Mouse (Mus musculus) gonadal fat pad, adult 2 months (tissue): ENCODE measurements around the gene Tmem50b. TPM values are rescaled to one million over a fixed set of nuclear protein-coding genes. Genes with fewer than 3 reads are reported as not detected.
"Not testable (repeated sequence)": the region's sequence is repeated elsewhere in the genome, so short reads cannot be mapped to it uniquely, and the experiment has no call there.

Experiments
- DNase-seq: peaks from one replicate; pipeline ENCODE4 v3.0.0-alpha.2; 2012; ENCODE audit warnings: low read depth
- polyA plus RNA-seq: library from polyadenylated mRNA; depleted of rRNA; stranded (reverse); fragments of >200 nt; gene quantifications from 2 replicates; pipeline ENCODE4 v1.2.3, GENCODE M21; 2012; rRNA removed

Gene Tmem50b
- polyA plus RNA-seq, result 81.1 and 81.7 TPM in 2 replicates

GRCm38 (mm10) chr16:91597672-91598010 lies at the start of gene Tmem50b:
Gene Tmem50b (minus strand): TSS chr16:91597800.
- no peak for DNase-seq

GRCm38 (mm10) chr16:91646681-91647419 lies 49.2 kb upstream of the Tmem50b start, which contains the start of gene Gart:
Gene Gart (minus strand): TSS chr16:91646952.
- DNase-seq, result no peak

GRCm38 (mm10) chr16:91645995-91646602 lies 48.5 kb upstream of the Tmem50b start:
- no peak for DNase-seq

- not testable (repeated sequence) for DNase-seq
These were observed 47.8 kb upstream of the Tmem50b start for GRCm38 (mm10) chr16:91645420-91645819.

- DNase-seq, result no peak
These were observed 47.3 kb upstream of the Tmem50b start for GRCm38 (mm10) chr16:91644901-91645300.

DNA sequence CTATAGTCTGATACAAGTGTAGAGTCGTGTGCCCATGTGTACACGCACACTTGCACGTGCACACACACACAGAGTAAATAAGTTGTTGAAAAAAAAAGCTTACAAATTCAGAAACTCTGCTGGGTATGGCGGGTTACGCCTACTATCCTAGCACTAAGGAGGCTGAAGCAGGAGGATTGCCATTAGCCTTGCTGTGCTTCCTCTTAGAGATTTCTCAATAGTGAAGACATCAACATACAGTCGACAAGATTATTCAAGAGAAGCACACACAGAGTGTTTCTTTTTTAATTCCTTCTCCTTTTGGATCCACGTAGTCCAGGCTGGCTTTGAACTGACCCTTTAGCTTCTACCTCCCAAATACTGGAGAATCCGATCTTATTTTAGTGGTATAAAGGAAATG lies 42.6 kb upstream of the Tmem50b start:
- DNase-seq, result no peak

GRCm38 (mm10) chr16:91639636-91640035 lies 42.0 kb upstream of the Tmem50b start:
- DNase-seq, result no peak

DNA sequence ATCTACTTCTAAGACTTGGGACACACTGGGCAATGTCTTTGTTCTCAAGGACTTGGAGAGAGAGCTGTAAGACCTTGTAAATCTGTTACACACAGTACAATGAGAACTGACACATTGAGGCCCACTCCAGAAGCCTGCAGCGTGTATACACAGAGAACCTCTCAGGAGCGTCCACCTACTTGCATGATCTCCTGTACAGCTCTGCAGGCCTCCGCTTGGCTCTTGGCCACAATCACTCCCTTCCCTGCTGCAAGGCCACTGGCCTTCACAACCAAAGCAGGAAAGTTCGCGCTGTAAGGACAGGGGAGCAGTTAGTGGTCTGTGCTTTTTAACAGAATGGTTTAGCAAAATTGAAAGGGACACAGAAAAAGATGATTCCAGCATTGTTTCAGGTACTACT lies 41.6 kb upstream of the Tmem50b start:
- no peak for DNase-seq

DNA sequence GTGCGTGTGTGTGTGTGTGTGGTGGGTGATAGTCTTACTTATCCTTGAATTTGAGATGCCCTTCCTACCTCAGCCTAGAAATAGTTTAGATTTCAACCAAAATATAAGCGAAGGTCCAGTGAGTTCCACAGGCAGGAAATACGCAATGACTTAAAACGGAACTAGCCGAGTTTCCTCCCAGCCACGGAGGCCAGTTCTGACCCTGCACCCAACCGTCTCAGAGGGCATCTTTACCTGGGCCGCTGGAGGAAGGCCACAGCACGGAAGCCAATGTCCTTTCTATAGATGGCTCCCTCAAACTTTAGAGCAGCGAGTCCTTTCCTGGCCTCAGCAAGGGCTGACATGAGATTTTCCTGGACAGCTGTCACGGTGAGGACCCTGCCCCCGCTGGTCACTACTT lies 36.0 kb upstream of the Tmem50b start:
- DNase-seq, result no peak

GRCm38 (mm10) chr16:91632940-91633339 lies 35.3 kb upstream of the Tmem50b start:
- DNase-seq, result no peak

- no peak for DNase-seq
These were observed 34.8 kb upstream of the Tmem50b start for GRCm38 (mm10) chr16:91632439-91632838.

DNA sequence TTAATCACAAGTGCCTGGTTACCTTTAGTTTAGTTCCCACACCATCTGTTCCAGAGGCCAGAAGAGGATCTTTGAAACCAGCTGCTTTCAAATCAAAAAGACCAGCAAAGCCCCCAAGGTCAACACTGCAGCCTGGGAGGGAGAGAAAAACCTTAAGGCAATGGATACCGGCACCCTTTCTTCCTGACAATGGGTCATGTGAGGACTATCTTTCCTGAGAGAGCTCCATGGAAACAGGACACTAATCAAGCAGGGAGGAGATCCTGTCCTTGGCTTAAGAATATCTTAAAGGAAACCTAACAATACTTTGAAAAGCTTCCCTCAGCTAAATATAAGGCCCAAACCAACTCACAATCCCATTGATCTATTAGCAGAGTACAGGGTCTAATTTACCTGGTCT lies 33.0 kb upstream of the Tmem50b start:
- no peak for DNase-seq

- DNase-seq, result no peak
These were observed 32.1 kb upstream of the Tmem50b start for GRCm38 (mm10) chr16:91629749-91630148.

GRCm38 (mm10) chr16:91628673-91629072 lies 31.1 kb upstream of the Tmem50b start:
- no peak for DNase-seq

GRCm38 (mm10) chr16:91627831-91628230 lies 30.2 kb upstream of the Tmem50b start:
- DNase-seq, result no peak

DNA sequence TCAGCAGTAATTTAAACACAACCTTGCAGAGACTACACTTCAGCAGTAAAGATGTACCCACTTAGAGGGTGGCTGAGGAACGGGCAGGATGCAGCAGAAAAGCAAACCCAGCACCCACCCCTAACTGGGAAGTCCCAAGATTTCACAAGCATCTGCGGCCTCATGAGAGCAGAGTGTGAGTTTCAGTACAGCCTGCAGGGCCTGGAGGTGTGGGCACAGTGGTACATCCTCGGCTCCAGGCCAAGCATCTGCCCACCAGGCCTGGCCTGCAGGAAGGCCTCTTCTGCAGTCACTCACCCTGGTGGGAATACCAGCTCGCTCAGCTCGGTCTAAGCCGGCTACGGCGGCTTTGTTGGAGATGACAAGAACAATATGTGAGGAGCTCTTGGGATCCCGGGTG lies 25.5 kb upstream of the Tmem50b start:
- DNase-seq, result no peak

GRCm38 (mm10) chr16:91620991-91621390 lies 23.4 kb upstream of the Tmem50b start:
- DNase-seq, result no peak

DNA sequence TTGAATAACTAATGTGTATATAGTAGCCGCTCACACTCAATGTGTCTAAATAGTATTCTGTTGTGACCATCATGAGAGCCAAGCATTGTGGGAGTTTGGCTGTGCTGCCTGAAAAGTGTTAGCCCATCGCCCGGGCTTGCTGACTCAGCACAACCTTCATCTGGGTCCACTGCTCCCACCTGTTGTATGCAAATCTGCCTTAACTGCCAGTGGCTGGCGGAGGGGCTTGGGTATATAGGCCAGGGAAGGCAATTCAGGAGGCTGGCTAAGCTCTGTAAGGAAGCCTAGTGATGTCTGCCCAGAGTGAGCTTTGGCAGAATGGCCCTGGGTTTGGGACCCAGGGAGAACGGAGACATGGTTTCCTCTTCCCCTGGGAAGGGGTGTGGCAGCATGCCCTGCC lies 22.6 kb upstream of the Tmem50b start:
- DNase-seq, result no peak

DNA sequence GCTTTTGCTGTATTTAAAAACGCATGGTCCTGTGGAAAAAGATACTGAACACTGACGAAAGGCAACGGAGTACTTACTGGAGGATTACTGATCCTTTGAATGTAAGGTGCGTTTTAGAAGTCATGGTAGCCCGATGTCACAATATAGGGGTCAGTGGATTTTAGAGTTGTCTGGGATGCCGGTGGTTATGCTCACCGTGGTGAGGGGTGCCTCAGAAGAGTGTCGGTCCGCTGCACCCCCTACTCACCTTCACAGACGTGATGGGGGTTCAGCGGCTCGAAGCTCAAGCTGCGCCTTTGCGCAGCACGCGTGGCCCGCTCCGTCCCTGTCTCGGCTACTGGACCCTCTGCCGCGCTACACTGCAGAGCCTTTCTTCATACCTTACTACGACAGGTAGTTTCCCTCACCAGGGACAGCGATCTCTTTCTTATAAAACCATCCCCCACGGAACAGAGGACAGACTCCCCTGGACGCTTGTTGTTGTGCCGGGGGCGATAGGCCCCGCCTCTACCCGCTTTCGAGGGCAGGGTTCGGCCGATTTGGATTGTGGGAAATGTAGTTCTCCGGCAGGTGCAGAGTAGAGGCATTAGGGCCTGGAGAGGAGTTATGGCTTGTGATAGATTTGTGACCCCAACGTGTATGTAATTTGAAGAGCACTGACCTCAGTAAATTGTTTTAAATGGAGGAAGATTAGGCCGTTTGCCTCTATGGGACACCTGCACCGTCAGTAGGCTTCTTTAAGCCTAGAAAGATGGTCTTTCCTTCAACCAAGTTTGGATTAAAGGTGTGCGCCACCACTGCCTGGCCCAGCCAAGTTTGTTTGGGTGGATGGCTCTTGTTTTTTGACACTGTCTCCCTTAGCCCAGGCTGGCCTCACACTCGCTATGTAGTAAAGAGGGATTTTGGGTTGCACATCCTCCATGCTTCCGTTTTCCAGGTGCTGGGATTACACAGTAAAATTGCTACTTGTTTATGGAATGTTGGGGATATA lies 21.2 kb upstream of the Tmem50b start, which contains the start of gene Dnajc28:
TSS of gene Dnajc28 (minus strand) at position 516 of the 991 bp plus-strand sequence.
- DNase-seq, result no peak

DNA sequence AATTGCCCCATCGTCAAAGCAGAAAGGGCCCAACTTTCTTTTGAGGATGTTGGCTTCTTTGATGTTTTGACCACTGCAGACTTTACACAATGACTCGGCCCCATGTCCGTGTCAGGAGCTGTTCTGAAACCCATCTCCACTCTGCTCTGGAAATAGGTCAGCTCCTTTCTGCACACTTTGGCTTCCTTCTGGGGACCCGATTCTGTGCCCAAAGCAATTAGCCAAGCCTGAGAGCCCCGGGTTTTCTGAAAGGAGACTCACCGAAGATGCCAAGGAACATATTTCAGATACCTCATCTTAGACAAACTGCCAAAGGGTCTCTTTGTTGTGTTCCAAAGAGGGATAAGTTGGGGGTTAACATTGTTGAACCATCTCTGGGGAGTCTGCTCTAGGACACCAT lies 17.0 kb upstream of the Tmem50b start:
- DNase-seq, result no peak

DNA sequence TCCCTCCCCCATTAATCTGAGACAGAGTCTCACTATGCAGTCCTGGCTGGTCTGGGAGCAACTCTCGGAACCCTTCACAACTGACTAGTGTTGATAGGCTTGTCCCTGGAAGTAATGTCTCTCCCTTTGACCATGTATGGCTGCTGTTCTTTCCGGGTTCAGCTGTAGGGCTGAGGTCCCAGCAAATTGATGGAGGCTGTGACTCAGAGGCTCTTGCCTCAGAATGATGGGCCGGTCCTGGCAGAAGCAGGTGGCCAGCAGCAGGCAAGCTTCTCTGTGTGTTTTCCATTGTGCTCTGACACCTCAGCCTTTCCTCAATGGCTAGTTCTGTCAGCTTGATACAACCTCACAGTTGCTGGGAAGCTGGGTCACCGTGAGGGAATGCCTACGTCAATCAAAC lies 14.9 kb upstream of the Tmem50b start:
- DNase-seq, result no peak

- DNase-seq, result no peak
These were observed 13.6 kb upstream of the Tmem50b start for GRCm38 (mm10) chr16:91611248-91611647.
